Mouse (Mus musculus) embryonic fibroblast, embryonic 13.5 days (primary cell): ENCODE results near the gene Hnrnpl.

Experiments
- CTCF ChIP-seq: IDR thresholded peaks from 2 replicates; pipeline ENCODE4 v1.5.1; 2011; ENCODE audit warnings: mild to moderate bottlenecking, control low read depth, low read length, moderate library complexity, borderline replicate concordance; ENCODE audit not compliant: insufficient read depth
- POLR2A ChIP-seq: IDR thresholded peaks from 2 replicates; pipeline ENCODE4 v1.6.1; 2011; ENCODE audit warnings: low read depth, mild to moderate bottlenecking, control low read depth, low read length, moderate library complexity

- TF ChIP-seq POLR2A: no peak
- TF ChIP-seq CTCF: no peak
Observed at GRCm38 (mm10) chr7:28827338-28827737, 19.0 kb downstream of the Hnrnpl start.
